Mouse (Mus musculus) midbrain, postnatal 0 days (tissue): ENCODE measurements around the gene Sorcs2. TPM values are rescaled to one million over a fixed set of nuclear protein-coding genes. Genes with fewer than 3 reads are reported as not detected.

ENCODE experiments used
- ATAC-seq: fragments of 200-750 bp; cut with Nextera tagmentation; 2 replicates; pipeline ENCODE4 v1.8.0; 2017; ENCODE audit warnings: moderate number of reproducible peaks, mild to moderate bottlenecking, moderate TSS enrichment, moderate library complexity; ENCODE audit not compliant: low FRiP score
- DNase-seq: peaks from one replicate; pipeline ENCODE4 v3.0.0-alpha.2; 2015; ENCODE audit warnings: low spot score
- H3K27ac ChIP-seq: fragments of 300-500 bp; sonication (generic); 2 replicates; pipeline ENCODE4 v1.5.1; 2014; ENCODE audit warnings: low read depth, mild to moderate bottlenecking, low read length, mixed read lengths
- H3K27me3 ChIP-seq: fragments of 300-500 bp; sonication (generic); 2 replicates; pipeline ENCODE4 v1.6.1; 2014; ENCODE audit warnings: low read length, control low read depth, mixed read lengths; ENCODE audit not compliant: insufficient read depth
- H3K36me3 ChIP-seq: fragments of 300-500 bp; sonication (generic); 2 replicates; pipeline ENCODE4 v1.6.1; 2014; ENCODE audit warnings: low read length, control low read depth, mixed read lengths; ENCODE audit not compliant: insufficient read depth
- H3K4me1 ChIP-seq: fragments of 300-500 bp; sonication (generic); 2 replicates; pipeline ENCODE4 v1.6.1; 2014; ENCODE audit warnings: mild to moderate bottlenecking, control low read depth, antibody characterized with exemption, low read length, mixed read lengths; ENCODE audit not compliant: insufficient read depth
- H3K4me2 ChIP-seq: fragments of 300-500 bp; sonication (generic); 2 replicates; pipeline ENCODE4 v1.6.1; 2014; ENCODE audit warnings: low read depth, mild to moderate bottlenecking, low read length, mixed read lengths; ENCODE audit not compliant: poor library complexity, severe bottlenecking
- H3K4me3 ChIP-seq: fragments of 300-500 bp; sonication (generic); 2 replicates; pipeline ENCODE4 v1.5.1; 2014; ENCODE audit warnings: low read depth, mild to moderate bottlenecking, low read length, moderate library complexity
- H3K9ac ChIP-seq: fragments of 300-500 bp; sonication (generic); replicated peaks from 2 replicates; pipeline ENCODE4 v1.6.1; 2014; ENCODE audit warnings: mild to moderate bottlenecking, low read length, moderate library complexity, mixed read lengths; ENCODE audit not compliant: poor library complexity, severe bottlenecking
- H3K9me3 ChIP-seq: fragments of 300-500 bp; sonication (generic); 2 replicates; pipeline ENCODE4 v1.6.1; 2016; ENCODE audit warnings: low read length, control low read depth
- CTCF ChIP-seq: IDR thresholded peaks from 2 replicates; pipeline ENCODE4 v1.5.1; 2016; ENCODE audit warnings: antibody characterized with exemption, mild to moderate bottlenecking
- WGBS: fragments of 180-500 bp; shearing (Covaris S2); extraction: QIAGEN DNeasy Blood & Tissue Kit; methylation state at CpG from one replicate; pipeline ENCODE4 v1.1.7; 2014; 5-methylcytosine and 5-hydroxymethylcytosine counted together
- polyA plus RNA-seq: library from polyadenylated mRNA; unstranded; fragments of >200 nt; fragmentation: Nextera tagmentation; extraction: Ambion mirVana; gene quantifications from 2 replicates; pipeline ENCODE4 v1.2.1, GENCODE M21; 2015
- total RNA-seq: library from RNA; depleted of rRNA; stranded (reverse); fragments of >200 nt; gene quantifications from 2 replicates; pipeline ENCODE4 v1.2.3, GENCODE M21; 2014

Sorcs2 gene
- total and polyA plus RNA-seq, 2 experiments from 2014 or later: 16.1 to 49.2 TPM

GRCm38 (mm10) chr5:36099662-36100061 lies 298.3 kb downstream of the Sorcs2 start:
- no peaks in the 10 kb centered on the region for H3K27me3 ChIP-seq
- H3K36me3 ChIP-seq: no peaks in the 10 kb centered on the region
- no peaks in the 10 kb centered on the region for H3K9me3 ChIP-seq
- H3K4me2 ChIP-seq: no peak overlapping the region
- no peak overlapping the region for H3K9ac ChIP-seq
- H3K4me1 ChIP-seq: 0 out of 2 replicates have a peak, but pooled peaks cover 3% of the 10 kb centered on the region
- TF ChIP-seq CTCF: no peak
- ATAC-seq (no peak), DNase-seq (no peak)
- WGBS: 61% methylated on average over 4 of the region's 4 CpGs
- H3K27ac ChIP-seq: no peak overlapping the region
- H3K4me3 ChIP-seq: no peak overlapping the region

GRCm38 (mm10) chr5:36096046-36096445 lies 301.9 kb downstream of the Sorcs2 start:
- 0 out of 2 replicates have a peak, but pooled peaks cover 3% of the 10 kb centered on the region for H3K4me1 ChIP-seq
- no peak for DNase-seq
- peak; percentile 32; the same call in 1 of the 2 replicates for ATAC-seq
- H3K4me2 ChIP-seq: no peak overlapping the region
- 68% methylated on average over 8 of the region's 8 CpGs for WGBS
- H3K9me3 ChIP-seq: no peaks in the 10 kb centered on the region
- no peak overlapping the region for H3K27ac ChIP-seq
- H3K9ac ChIP-seq: no peak overlapping the region
- no peaks in the 10 kb centered on the region for H3K27me3 ChIP-seq
- H3K36me3 ChIP-seq: no peaks in the 10 kb centered on the region
- no peak overlapping the region for H3K4me3 ChIP-seq
- TF ChIP-seq CTCF: no peak

DNA sequence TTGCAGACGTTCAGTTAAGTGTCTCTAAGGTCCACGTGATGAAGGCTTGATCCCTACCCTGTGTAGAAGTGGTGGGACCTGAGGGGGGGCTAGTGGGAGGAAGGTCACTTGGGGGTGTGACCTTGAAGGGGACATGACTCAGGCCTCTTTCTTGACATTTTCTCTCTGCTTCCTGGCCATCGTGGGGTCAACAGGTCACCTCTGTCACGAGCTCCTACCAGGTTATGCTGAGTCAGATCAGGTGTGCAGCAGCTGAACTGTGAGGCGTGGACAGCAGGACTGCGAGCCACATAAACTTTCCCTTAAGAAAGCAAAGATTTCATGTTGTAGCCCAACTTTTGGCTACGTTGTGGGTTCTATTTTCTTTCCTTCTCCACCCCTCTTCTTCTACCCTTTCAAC lies 307.9 kb downstream of the Sorcs2 start:
- H3K27ac ChIP-seq: no peak overlapping the region
- WGBS: 83% methylated on average over 7 of the region's 7 CpGs
- H3K4me3 ChIP-seq: no peak overlapping the region
- H3K36me3 ChIP-seq: no peaks in the 10 kb centered on the region
- no peaks in the 10 kb centered on the region for H3K4me1 ChIP-seq
- no peak overlapping the region for H3K9ac ChIP-seq
- DNase-seq (no peak), ATAC-seq (no peak)
- no peak overlapping the region for H3K4me2 ChIP-seq
- H3K9me3 ChIP-seq: no peaks in the 10 kb centered on the region
- no peaks in the 10 kb centered on the region for H3K27me3 ChIP-seq
- TF ChIP-seq CTCF: no peak

DNA sequence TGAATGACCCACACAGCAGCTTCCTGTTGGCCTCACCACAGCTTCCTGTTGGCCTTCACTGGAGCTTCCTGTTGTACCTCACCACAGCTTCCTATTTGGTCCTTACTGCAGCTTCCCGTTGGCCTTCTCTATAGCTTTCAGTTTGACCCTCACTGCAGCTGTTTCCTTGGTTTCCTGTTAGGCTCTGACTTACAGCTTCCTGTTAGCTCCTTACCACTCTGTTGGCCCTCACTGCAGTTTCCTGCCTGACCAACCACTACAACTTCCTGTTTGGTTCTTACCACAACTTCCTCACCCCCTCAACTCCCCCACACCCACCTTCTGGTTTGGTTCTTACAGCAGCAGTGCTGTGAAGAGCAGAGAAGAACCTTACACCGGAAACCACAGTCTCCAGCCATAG lies 308.7 kb downstream of the Sorcs2 start:
- no peaks in the 10 kb centered on the region for H3K27me3 ChIP-seq
- no peak overlapping the region for H3K4me3 ChIP-seq
- TF ChIP-seq CTCF: no peak
- DNase-seq (no peak), ATAC-seq (no peak)
- H3K4me1 ChIP-seq: no peaks in the 10 kb centered on the region
- H3K4me2 ChIP-seq: no peak overlapping the region
- H3K36me3 ChIP-seq: no peaks in the 10 kb centered on the region
- H3K27ac ChIP-seq: no peak overlapping the region
- H3K9ac ChIP-seq: no peak overlapping the region
- WGBS: 90% methylated on average over 2 of the region's 2 CpGs
- H3K9me3 ChIP-seq: no peaks in the 10 kb centered on the region

- H3K9me3 ChIP-seq: no peaks in the 10 kb centered on the region
- ATAC-seq: no peak
- no peak overlapping the region for H3K9ac ChIP-seq
- no peak overlapping the region for H3K4me2 ChIP-seq
- 75% methylated on average over 5 of the region's 5 CpGs for WGBS
- 0 out of 2 replicates have a peak, but pooled peaks cover 3% of the 10 kb centered on the region for H3K4me1 ChIP-seq
- no peaks in the 10 kb centered on the region for H3K36me3 ChIP-seq
- TF ChIP-seq CTCF: peak; percentile 21
- H3K27ac ChIP-seq: no peak overlapping the region
- DNase-seq: no peak
- no peak overlapping the region for H3K4me3 ChIP-seq
- no peaks in the 10 kb centered on the region for H3K27me3 ChIP-seq
Measured at GRCm38 (mm10) chr5:36086931-36087330, 311.0 kb downstream of the Sorcs2 start.

GRCm38 (mm10) chr5:36085621-36086020 lies 312.3 kb downstream of the Sorcs2 start:
- H3K27me3 ChIP-seq: no peaks in the 10 kb centered on the region
- no peak overlapping the region for H3K27ac ChIP-seq
- no peak overlapping the region for H3K4me3 ChIP-seq
- H3K4me2 ChIP-seq: no peak overlapping the region
- TF ChIP-seq CTCF: no peak
- no peaks in the 10 kb centered on the region for H3K36me3 ChIP-seq
- 75% methylated on average over 4 of the region's 4 CpGs for WGBS
- ATAC-seq (no peak), DNase-seq (no peak)
- no peaks in the 10 kb centered on the region for H3K9me3 ChIP-seq
- H3K4me1 ChIP-seq: peaks cover 3% of the 10 kb centered on the region; the same call in 1 of the 2 replicates
- H3K9ac ChIP-seq: no peak overlapping the region
